Mouse (Mus musculus) heart, postnatal 10 days (tissue): Measurements from ENCODE around the gene Arhgap23. TPM values are rescaled to one million over a fixed set of nuclear protein-coding genes. Genes with fewer than 3 reads are reported as not detected.

Experiments
- DNase-seq, 2 experiments: peaks; one replicate each; pipeline ENCODE4 v3.0.0; 2021
- intact Hi-C: fragments of 180-260 bp; cut with DNase I; formaldehyde crosslinking; loops from one replicate; pipeline ENCODE4 v1.15.1; 2025
- total RNA-seq, 2 experiments: library from RNA; stranded (reverse); gene quantifications; 2 replicates each; pipeline ENCODE4 v1.2.3; 2021

The Arhgap23 gene
- total RNA-seq, 2 experiments from 2014 or later, result 34.4 to 34.7 TPM

DNA sequence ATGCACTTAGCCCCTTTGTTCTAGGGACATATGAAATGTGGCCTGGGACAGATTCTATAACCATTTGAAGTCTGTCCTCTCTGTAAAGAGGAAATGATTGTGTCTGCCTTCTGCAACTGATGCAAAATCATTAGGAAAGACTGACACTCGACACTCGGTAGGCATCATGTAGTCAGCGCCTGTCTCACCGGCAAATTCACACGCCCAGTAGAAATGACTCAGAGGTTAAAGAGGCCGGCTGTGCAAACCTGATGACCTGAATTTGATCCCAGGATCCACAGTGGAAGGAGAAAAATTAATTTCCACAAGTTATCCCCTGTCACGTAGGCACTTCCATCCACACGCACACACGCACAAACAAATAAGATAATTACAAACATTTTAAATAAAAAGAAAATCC is 109.0 kb downstream of the Arhgap23 start:
- DNase-seq, result no peak
- intact Hi-C loops, result no loop called here

GRCm38 (mm10) chr11:97525313-97525712 is 110.0 kb downstream of the Arhgap23 start:
- DNase-seq, result no peak
- intact Hi-C loops, result no loop called here

GRCm38 (mm10) chr11:97528282-97528808 is 113.0 kb downstream of the Arhgap23 start:
- intact Hi-C loops, result no loop called here
- DNase-seq, result no peak

GRCm38 (mm10) chr11:97530069-97530468 is 114.7 kb downstream of the Arhgap23 start:
- intact Hi-C loops, result loop anchor here (2.0 to 5.0 kb wide), 2 partner anchors 27 to 47 kb away; partner anchors contain the start of gene Srcin1
- no peak for DNase-seq

DNA sequence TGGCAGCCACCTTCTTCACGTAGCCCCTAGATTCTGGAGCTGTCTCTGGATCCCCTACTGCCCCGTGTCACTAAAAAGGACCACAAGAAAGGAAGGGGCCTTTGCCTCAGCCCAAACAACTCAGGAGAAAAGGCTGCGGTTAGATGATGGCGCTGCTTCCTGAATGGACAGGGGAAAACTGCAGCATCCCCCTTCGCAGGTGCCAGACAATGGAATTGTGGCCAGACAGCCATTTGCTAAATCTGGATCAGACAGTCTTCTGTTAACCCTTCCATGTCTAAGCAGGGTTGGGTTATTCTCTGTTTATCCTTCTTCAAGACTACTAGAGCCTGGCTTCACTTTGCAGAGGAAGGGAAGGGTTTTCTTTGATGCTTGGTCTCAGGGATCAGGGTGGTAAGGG is 115.6 kb downstream of the Arhgap23 start:
- no peak for DNase-seq
- intact Hi-C loops, result loop anchor here (1.0 to 5.0 kb wide), 3 partner anchors 26 to 91 kb away; partner anchors contain the start of gene Srcin1

DNA sequence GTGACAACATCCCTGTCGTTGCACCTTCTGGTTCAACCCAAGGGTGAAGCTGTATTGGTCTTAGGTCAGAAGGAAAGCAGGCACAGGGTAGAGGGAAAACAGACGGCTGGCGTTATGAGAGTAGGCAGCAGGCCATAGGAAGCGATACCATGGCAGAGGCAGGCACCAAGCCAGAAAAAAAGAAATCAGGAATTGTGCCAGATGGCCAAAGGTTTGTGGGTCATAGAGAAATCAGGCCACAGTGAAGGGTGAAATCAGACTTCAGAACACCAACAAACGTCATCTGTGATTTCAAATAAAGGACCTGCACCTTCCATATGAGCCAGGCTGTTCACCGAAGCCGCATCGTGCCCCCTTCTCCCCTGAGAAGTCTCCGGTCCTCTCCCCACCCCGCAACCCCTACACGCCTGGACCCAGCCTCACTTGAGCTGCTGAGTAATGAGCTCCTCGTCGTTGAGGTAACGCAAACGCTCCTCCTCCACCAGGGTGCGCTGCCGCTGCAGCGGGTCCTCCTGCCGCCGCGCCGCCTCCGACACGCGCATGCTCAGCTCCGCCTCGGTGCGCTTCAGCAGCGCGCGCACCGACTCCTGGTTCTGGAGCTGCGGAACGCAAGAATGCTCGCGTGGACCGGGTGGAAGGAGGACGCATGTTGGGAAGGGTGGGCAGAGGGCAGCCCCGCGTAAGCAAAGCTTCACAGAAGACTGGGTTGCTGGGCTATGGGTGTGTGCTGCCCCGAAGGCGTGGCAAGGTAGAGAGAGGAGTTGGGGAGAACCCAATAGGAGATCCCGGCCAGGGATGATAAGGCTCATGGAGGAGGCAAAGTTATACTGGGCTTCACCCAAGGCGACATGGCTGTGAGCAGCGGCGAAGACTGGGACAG is 116.3 kb downstream of the Arhgap23 start:
- DNase-seq, result peak; percentile 92 to 94
- intact Hi-C loops, result loop anchor here (1.0 to 5.0 kb wide), 3 partner anchors 25 to 91 kb away; partner anchors contain the start of gene Srcin1

- intact Hi-C loops, result loop anchor here (5.0 kb wide), 1 partner anchor 45 kb away; the partner anchor contains the start of gene Srcin1
- DNase-seq, result no peak
These were observed 117.0 kb downstream of the Arhgap23 start for GRCm38 (mm10) chr11:97532354-97532753.

DNA sequence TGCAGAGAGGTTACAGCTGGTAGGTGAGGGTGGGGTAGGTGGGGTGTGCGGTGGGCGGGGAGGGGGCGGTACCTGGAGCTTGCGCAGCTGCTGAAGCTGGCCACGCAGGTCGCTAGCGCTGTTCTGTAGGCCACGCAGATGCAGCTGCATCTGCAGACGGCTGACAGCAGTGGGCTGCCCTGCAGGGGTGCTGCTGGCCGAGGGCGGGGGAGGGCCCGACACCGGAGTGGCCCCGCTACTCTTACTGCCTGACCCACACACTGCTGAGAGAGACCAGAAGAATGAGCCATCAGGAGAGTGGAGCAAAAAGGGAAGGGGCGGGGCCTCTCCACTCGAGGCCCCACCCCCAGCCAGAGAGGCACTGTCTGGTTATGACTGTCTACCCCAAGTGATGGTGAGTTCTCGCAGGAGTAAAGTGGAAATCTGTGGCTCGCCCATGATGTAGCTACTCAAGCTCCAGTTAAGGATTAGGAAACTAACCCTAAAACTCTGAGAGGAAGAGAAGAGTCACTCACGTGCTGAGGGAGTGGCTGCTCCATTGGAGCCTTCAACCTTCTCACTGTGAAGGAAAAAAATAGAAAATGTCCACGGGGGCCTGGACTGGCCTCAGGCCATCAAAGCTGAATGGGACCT is 117.7 kb downstream of the Arhgap23 start:
- intact Hi-C loops, result loop anchor here (5.0 kb wide), 1 partner anchor 44 kb away; the partner anchor contains the start of gene Srcin1
- no peak for DNase-seq

DNA sequence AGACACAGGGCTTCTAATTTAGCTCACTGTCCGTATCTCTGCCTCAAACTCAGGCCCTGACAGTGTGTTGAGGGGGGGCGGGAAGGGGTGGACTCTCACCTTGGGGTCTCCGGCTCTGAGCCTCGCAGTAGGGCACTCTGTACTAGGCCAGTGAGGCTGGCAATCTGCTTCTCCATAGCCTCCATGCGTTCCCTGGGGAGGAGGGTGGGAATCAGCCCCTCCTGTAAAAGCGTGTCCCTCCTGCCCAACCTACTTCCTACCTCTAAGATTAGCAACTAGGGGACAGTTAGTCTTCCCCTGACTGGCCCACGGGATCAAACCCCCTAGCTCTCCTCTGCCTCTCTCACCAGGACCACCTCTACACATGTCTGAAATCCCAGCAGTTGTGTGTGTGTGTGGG is 118.3 kb downstream of the Arhgap23 start:
- no peak for DNase-seq
- intact Hi-C loops, result loop anchor here (5.0 kb wide), 1 partner anchor 44 kb away; the partner anchor contains the start of gene Srcin1

DNA sequence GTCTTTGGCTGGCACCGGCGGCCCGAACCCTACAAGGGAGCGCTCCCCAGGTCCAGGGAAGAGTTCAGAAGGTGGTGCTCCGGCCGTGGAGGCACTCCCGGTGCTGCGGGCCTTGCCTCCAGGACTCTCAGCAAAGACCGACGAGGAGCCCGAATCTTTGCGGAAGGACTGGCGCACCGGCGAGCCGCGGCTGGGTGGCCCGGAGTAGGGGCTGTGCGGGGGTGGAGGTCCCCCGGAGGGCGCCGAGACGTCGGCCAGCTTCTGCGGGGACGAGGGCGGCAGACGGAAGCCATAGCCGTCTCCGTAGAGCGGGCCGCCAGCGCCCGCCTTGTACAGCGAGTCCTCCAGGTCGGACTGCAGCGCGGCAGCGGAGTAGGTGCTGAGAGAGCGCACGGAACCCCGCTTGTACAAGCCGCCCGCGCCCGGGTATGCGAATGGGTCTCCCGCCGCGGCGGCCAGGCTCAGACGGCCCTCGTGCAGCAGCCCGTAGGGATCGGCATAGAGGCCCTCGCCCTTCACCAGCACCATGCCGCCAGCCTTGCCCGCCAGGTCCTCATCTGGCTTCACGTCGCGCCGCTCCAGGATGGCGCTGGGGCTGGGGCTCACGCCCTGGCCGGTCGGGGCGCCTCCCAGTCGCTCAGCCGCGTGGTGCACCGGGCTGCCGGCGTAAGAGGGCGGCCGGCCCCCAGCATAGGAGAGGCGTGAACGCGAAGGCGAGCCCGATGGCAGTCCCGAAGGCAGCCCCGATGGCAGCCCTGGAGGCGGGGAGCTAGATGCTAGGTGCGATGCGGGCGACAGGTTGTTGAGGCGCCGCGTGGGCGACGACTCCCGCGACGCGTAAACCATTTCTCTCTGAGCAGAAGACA is 119.3 kb downstream of the Arhgap23 start:
- intact Hi-C loops, result loop anchor here (5.0 kb wide), 1 partner anchor 43 kb away; the partner anchor contains the start of gene Srcin1
- peak in 1 of 2 experiments; percentile 20 for DNase-seq

GRCm38 (mm10) chr11:97535308-97535630 is 119.9 kb downstream of the Arhgap23 start:
- intact Hi-C loops, result no loop called here

GRCm38 (mm10) chr11:97535660-97536059 is 120.3 kb downstream of the Arhgap23 start:
- intact Hi-C loops, result no loop called here

More at GRCm38 (mm10) chr11:97535308-97535630, 119.9 kb downstream of the Arhgap23 start:
- DNase-seq, result no peak

GRCm38 (mm10) chr11:97536083-97536747 is 120.9 kb downstream of the Arhgap23 start:
- no peak for DNase-seq
- intact Hi-C loops, result no loop called here

More at GRCm38 (mm10) chr11:97535660-97536059, 120.3 kb downstream of the Arhgap23 start:
- DNase-seq, result no peak

GRCm38 (mm10) chr11:97536835-97537579 is 121.7 kb downstream of the Arhgap23 start:
- intact Hi-C loops, result no loop called here

DNA sequence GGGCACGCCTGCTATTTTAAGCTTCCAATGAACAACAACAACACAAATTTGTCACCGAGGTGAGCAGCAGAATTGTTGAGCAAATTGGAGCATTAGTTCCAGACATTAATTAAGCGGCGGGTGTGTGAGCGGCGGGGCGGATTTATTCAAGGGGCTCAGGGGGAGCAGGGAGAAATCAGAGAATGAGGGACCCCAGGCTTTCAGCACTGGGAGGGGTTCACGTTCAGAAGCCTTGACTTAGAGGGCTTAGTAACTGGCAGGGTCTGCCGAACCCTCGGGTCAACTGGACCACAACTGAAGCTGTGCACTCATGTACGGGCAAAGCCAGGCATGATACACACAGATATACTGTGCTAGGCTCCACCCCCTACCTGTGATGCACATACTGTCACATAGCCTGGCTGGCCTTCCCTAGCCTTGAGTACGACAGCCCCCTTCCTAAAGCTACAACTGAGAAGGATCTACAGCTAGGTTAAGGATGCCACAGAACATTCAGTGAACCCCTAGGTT is 122.3 kb downstream of the Arhgap23 start:
- intact Hi-C loops, result no loop called here
- DNase-seq, result no peak

More at GRCm38 (mm10) chr11:97536835-97537579, 121.7 kb downstream of the Arhgap23 start:
- DNase-seq, result peak; percentile 19 to 21

DNA sequence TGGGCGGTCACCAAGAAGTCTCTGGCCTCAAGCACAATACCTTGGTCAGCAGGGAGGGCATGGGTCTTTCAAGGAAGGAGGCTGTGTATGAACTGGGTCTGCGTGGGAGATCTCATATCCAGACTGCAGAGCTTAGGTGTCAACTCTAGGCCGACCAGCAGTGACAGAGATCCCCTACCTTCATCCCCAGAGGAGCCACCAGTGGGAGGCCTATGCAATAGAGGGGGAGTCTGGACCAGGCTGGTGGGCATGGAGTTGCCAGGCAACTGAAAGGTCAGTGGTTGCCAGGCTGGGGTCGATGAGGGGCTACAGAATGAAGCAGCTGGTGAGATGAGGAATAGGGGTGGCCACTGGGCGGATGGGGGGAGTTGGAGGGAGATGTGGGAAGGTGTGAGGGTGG is 124.3 kb downstream of the Arhgap23 start:
- DNase-seq, result no peak
- intact Hi-C loops, result no loop called here

GRCm38 (mm10) chr11:97540136-97540535 is 124.8 kb downstream of the Arhgap23 start:
- intact Hi-C loops, result no loop called here
- DNase-seq, result no peak

DNA sequence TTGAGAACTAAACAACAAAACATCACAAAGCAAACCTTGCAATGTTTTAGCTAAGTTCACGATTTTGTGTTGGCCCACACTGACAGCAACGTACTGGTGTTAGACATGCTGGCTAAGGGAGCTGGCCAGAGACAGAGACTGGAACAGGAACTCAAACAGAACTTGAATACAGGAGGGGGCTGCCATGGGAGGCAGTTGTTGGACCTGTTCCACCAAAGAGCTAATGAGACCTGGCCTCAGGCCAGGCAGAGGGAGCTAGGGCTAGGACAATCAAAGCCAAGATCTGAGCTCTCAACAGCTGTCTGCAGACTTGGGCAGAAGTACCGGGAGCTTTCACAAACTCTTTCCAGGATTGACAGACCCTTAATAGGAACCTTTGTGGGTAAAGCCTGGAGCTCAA is 125.3 kb downstream of the Arhgap23 start:
- intact Hi-C loops, result no loop called here
- peak in 1 of 2 experiments; percentile 29 for DNase-seq
